Mouse (Mus musculus) E14TG2a.4 (cell line): ENCODE measurements around the gene Ebf1.

Source experiments
- CTCF ChIP-seq: conservative IDR thresholded peaks from 2 replicates; pipeline ENCODE4 v1.5.1; 2014; ENCODE audit warnings: low read length
- NANOG ChIP-seq: IDR thresholded peaks from 2 replicates; pipeline ENCODE4 v1.6.1; 2014; ENCODE audit warnings: borderline replicate concordance, low read length, mixed read lengths

DNA sequence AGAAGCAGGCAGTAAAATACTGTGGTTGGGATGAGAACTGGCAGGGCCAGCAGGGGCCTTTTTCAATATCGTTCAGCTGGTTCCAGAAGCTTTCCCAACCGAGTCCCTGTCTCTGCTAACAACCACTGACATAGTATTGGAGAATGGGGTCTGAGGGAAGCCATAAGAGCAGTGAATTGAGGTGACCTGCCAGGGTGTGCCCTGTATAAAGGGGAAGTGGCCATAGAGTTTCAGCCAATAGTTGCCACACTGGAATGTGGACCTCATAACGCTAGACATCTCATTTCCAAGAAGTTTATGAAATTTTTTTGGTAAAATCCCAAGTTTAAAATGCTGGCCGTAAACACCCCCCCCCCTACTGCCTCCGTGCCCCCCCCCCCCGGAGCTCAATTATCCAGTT, 193.9 kb downstream of the Ebf1 start:
- no peak for TF ChIP-seq CTCF
- no peak for TF ChIP-seq NANOG
